In genomic region chr2:122789311-122789710, GRCm38 (mm10) we compare ENCODE assay signal across 13 mouse cellular contexts. TPM values are rescaled to one million over a fixed set of nuclear protein-coding genes. Genes with fewer than 3 reads are reported as not detected.
A peak's percentile ranks its signal among the peaks of the same experiment; 100 is the strongest.
DNase-seq lines count a peak whose midpoint lies in the region; ATAC-seq lines count a peak whose summit lies in the region.
"Had no signal": no experiment of that assay in that cellular context is flagged by ENCODE, and none has a peak within 500 bp of the region (broad histone marks: within the 10 kb centered on the region; RNA-seq: fewer than 3 reads in every experiment).

No protein-coding gene starts in this region.

- no peaks in the 10 kb centered on the region for H3K36me3 ChIP-seq in kidney, embryonic 15.5 days
- no peaks in the 10 kb centered on the region for H3K36me3 ChIP-seq in forebrain, embryonic 10.5 days (replicated peaks)
- H3K36me3 ChIP-seq: hindbrain, embryonic 10.5 days; limb, embryonic 15.5 days had no signal

- H3K4me3 ChIP-seq in kidney, embryonic 15.5 days (replicated peaks): no peak overlapping the region
- no peak overlapping the region for H3K4me3 ChIP-seq in forebrain, embryonic 10.5 days
- H3K4me3 ChIP-seq: hindbrain, embryonic 10.5 days; limb, embryonic 15.5 days had no signal

- peaks cover 3% of the 10 kb centered on the region; the same call in 1 of the 2 replicates for H3K4me1 ChIP-seq in kidney, embryonic 15.5 days
- no peaks in the 10 kb centered on the region for H3K4me1 ChIP-seq in forebrain, embryonic 10.5 days
- H3K4me1 ChIP-seq: hindbrain, embryonic 10.5 days; limb, embryonic 15.5 days had no signal

- H3K27me3 ChIP-seq in kidney, embryonic 15.5 days: no peaks in the 10 kb centered on the region
- no peaks in the 10 kb centered on the region for H3K27me3 ChIP-seq in forebrain, embryonic 10.5 days (ENCODE audit: poor library complexity, severe bottlenecking)
- H3K27me3 ChIP-seq: limb, embryonic 15.5 days; Patski had no signal

- H3K9ac ChIP-seq in kidney, embryonic 15.5 days: no peak overlapping the region
- H3K9ac ChIP-seq: limb, embryonic 15.5 days had no signal

- 0 out of 2 replicates have a peak, but pooled peaks have one; percentile 33 for ATAC-seq in kidney, embryonic 15.5 days (replicated peaks; ENCODE audit: low FRiP score)
- peak; percentile 68 for ATAC-seq in megakaryocyte progenitor cell, adult 5-6 weeks (replicated peaks; ENCODE audit: poor library complexity)
- ATAC-seq: midbrain, embryonic 16.5 days; Patski had no signal

- WGBS in kidney, embryonic 15.5 days: 63% methylated on average over 7 of the region's 7 CpGs
- WGBS in forebrain, embryonic 10.5 days: 85% methylated on average over 7 of the region's 7 CpGs

- no peaks in the 10 kb centered on the region for H3K9me3 ChIP-seq in kidney, embryonic 15.5 days (replicated peaks)
- H3K9me3 ChIP-seq in forebrain, embryonic 10.5 days: no peaks in the 10 kb centered on the region
- H3K9me3 ChIP-seq: hindbrain, embryonic 10.5 days; limb, embryonic 15.5 days had no signal

- no peak overlapping the region for H3K4me2 ChIP-seq in kidney, embryonic 15.5 days
- H3K4me2 ChIP-seq: limb, embryonic 15.5 days had no signal

- peak; percentile 13 for DNase-seq in adrenal gland, adult 8-10 months
- no peak for DNase-seq in adrenal gland, adult 18-20 months (ENCODE audit: low spot score in 2 of 2)
- peak; percentile 12 for DNase-seq in NIH3T3 (ENCODE audit: low read depth)
- DNase-seq in forebrain, embryonic 10.5 days (ENCODE audit: extremely low spot score, low spot score): no peak
- no peak for DNase-seq in frontal cortex, adult 2 months (ENCODE audit: extremely low spot score in 1 of 2, low spot score in 1 of 2)
- no peak for DNase-seq in cerebellum, adult 11-12 months
- DNase-seq: heart, adult 11 months had no signal

- no peak overlapping the region for H3K27ac ChIP-seq in kidney, embryonic 15.5 days
- no peak overlapping the region for H3K27ac ChIP-seq in forebrain, embryonic 10.5 days
- H3K27ac ChIP-seq: hindbrain, embryonic 10.5 days; limb, embryonic 15.5 days had no signal

RNA-seq across cellular contexts. Expression of gene Sqor, which starts 24.3 kb away (rescaled TPM):
- total RNA-seq in adrenal gland, adult 8-10 months (2022): 10 to 100 TPM; 77.7 to 98.6 (median 87.0) TPM
- 10 to 100 TPM; 79.7 to 90.2 TPM for total RNA-seq in adrenal gland, adult 18-20 months (2021)
- polyA plus RNA-seq in kidney, embryonic 15.5 days (2015; fragmentation: Nextera tagmentation; extraction: Ambion mirVana): 13.0 and 14.9 TPM in 2 replicates
- total RNA-seq in megakaryocyte progenitor cell, adult 5-6 weeks (2015): 29.5 and 34.6 TPM in 2 replicates
- total RNA-seq in megakaryocyte progenitor cell, adult 5-6 weeks (2017): 35.5 and 41.0 TPM in 2 replicates
- polyA plus RNA-seq in forebrain, embryonic 10.5 days (2016; fragmentation: Nextera tagmentation; extraction: Ambion mirVana): 2.8 and 3.3 TPM in 2 replicates
- polyA plus RNA-seq in frontal cortex, adult 2 months (2012; rRNA removed): 6.9 and 7.3 TPM in 2 replicates

RNA-seq across cellular contexts. Expression of gene Bloc1s6, which starts 51.0 kb away (rescaled TPM):
- total RNA-seq in adrenal gland, adult 8-10 months (2022): 10 to 100 TPM; 30.2 to 38.8 (median 32.1) TPM
- total RNA-seq in adrenal gland, adult 18-20 months (2021): 10 to 100 TPM; 22.0 to 30.6 TPM
- polyA plus RNA-seq in kidney, embryonic 15.5 days (2015; fragmentation: Nextera tagmentation; extraction: Ambion mirVana): 50.0 and 54.0 TPM in 2 replicates
- total RNA-seq in megakaryocyte progenitor cell, adult 5-6 weeks (2015): 15.5 and 18.9 TPM in 2 replicates
- 18.8 and 28.1 TPM in 2 replicates for total RNA-seq in megakaryocyte progenitor cell, adult 5-6 weeks (2017)
- 70.8 and 74.4 TPM in 2 replicates for polyA plus RNA-seq in forebrain, embryonic 10.5 days (2016; fragmentation: Nextera tagmentation; extraction: Ambion mirVana)
- polyA plus RNA-seq in frontal cortex, adult 2 months (2012; rRNA removed): 33.7 and 38.0 TPM in 2 replicates

Comparison
In these comparisons a context has a peak if more than half of its experiments do, and no peak if none do; other contexts are left out.
1. DNase-seq: peak in adrenal gland, adult 8-10 months (single experiment) and NIH3T3 (single experiment); none in adrenal gland, adult 18-20 months (0 of 2), forebrain, embryonic 10.5 days (single experiment), frontal cortex, adult 2 months (0 of 2) and cerebellum, adult 11-12 months (single experiment).